Mouse (Mus musculus) neural tube, embryonic 12.5 days (tissue): ENCODE measurements around the gene Asic2. TPM values are rescaled to one million over a fixed set of nuclear protein-coding genes. Genes with fewer than 3 reads are reported as not detected.
A peak's percentile ranks its signal among the peaks of the same experiment; 100 is the strongest.

Source experiments
- ATAC-seq: fragments of 200-750 bp; cut with Nextera tagmentation; 2 replicates; pipeline ENCODE4 v1.8.0; 2017; ENCODE audit warnings: low read depth, mild to moderate bottlenecking, moderate TSS enrichment, moderate library complexity; ENCODE audit not compliant: low FRiP score
- H3K27ac ChIP-seq: fragments of 300-500 bp; sonication (generic); 2 replicates; pipeline ENCODE4 v1.5.1; 2016
- H3K27me3 ChIP-seq: fragments of 300-500 bp; sonication (generic); replicated peaks from 2 replicates; pipeline ENCODE4 v1.6.1; 2016; ENCODE audit warnings: mild to moderate bottlenecking
- H3K36me3 ChIP-seq: fragments of 300-500 bp; sonication (generic); 2 replicates; pipeline ENCODE4 v1.6.1; 2016; ENCODE audit warnings: mild to moderate bottlenecking
- H3K4me1 ChIP-seq: fragments of 300-500 bp; sonication (generic); 2 replicates; pipeline ENCODE4 v1.6.1; 2016
- H3K4me2 ChIP-seq: fragments of 300-500 bp; sonication (generic); replicated peaks from 2 replicates; pipeline ENCODE4 v1.6.1; 2016; ENCODE audit warnings: mild to moderate bottlenecking
- H3K4me3 ChIP-seq: fragments of 300-500 bp; sonication (generic); 2 replicates; pipeline ENCODE4 v1.5.1; 2016
- H3K9ac ChIP-seq: fragments of 300-500 bp; sonication (generic); 2 replicates; pipeline ENCODE4 v1.6.1; 2016; ENCODE audit warnings: mild to moderate bottlenecking
- H3K9me3 ChIP-seq: fragments of 300-500 bp; sonication (generic); 2 replicates; pipeline ENCODE4 v1.6.1; 2016; ENCODE audit warnings: mild to moderate bottlenecking
- WGBS: fragments of 180-500 bp; shearing (Covaris S2); methylation state at CpG from one replicate; pipeline ENCODE4 v1.1.7; 2016; 5-methylcytosine and 5-hydroxymethylcytosine counted together
- polyA plus RNA-seq: library from polyadenylated mRNA; unstranded; fragments of >200 nt; fragmentation: Nextera tagmentation; extraction: Ambion mirVana; gene quantifications from 2 replicates; pipeline ENCODE4 v1.2.1, GENCODE M21; 2016

Gene Asic2
- polyA plus RNA-seq, 1 experiment from 2014 or later = 8.4 TPM

DNA sequence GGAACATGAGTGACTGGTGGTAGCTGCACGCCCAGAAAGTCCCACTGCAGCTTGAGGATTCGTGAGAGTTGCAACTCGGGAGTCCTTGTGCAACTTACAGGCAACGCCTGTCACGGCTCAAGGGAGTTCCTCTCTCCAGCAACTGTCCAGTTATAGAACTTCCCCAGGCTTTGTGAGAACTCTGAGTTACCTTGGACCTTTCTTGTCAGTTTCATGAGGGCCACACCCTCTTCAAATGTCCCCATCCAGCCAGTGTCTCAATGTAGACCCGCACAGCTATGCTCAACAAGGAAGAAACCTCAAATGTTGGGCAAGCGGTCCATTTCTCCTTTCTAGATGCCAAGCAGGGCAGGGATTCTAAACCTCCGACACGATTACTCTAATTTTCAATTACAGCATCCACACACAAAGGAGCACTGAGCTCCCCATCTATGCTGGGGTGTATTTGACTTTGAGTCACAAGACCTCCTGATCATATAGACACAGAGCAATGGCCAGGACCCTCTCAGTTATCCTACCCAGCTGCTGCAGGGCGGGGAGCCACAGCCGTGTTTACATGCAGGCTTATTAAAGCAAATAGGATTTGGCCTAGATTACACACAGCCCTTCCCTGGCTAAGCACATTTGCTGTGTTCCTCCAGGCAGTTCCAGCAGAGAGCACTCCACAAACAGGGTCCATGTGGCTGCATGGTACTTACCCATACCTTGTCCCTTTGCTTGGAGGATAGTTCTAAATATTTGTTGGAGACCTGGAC, 161.2 kb downstream of the Asic2 start:
- Histone ChIP-seq H3K4me1 (no peaks in the 10 kb centered on the region), H3K27ac (no peak overlapping the region), H3K27me3 (no peaks in the 10 kb centered on the region), H3K36me3 (no peaks in the 10 kb centered on the region), H3K9ac (no peak overlapping the region), H3K4me3 (no peak overlapping the region), H3K4me2 (no peak overlapping the region), H3K9me3 (no peaks in the 10 kb centered on the region)
- ATAC-seq = no peak
- WGBS = 87% methylated on average over 11 of the region's 11 CpGs

GRCm38 (mm10) chr11:81803544-81803943, 164.7 kb downstream of the Asic2 start:
- Histone ChIP-seq H3K27me3 (no peaks in the 10 kb centered on the region), H3K4me1 (no peaks in the 10 kb centered on the region), H3K4me2 (no peak overlapping the region), H3K9me3 (no peaks in the 10 kb centered on the region), H3K4me3 (no peak overlapping the region), H3K36me3 (no peaks in the 10 kb centered on the region), H3K27ac (no peak overlapping the region), H3K9ac (no peak overlapping the region)
- 25% methylated on average over 2 of the region's 2 CpGs for WGBS
- ATAC-seq = no peak

GRCm38 (mm10) chr11:81802614-81803013, 165.6 kb downstream of the Asic2 start:
- Histone ChIP-seq H3K4me3 (no peak overlapping the region), H3K27me3 (no peaks in the 10 kb centered on the region), H3K9ac (no peak overlapping the region), H3K36me3 (no peaks in the 10 kb centered on the region), H3K4me1 (no peaks in the 10 kb centered on the region), H3K4me2 (no peak overlapping the region), H3K27ac (no peak overlapping the region), H3K9me3 (no peaks in the 10 kb centered on the region)
- no peak for ATAC-seq
- WGBS = 55% methylated on average over 1 of the region's 1 CpGs

DNA sequence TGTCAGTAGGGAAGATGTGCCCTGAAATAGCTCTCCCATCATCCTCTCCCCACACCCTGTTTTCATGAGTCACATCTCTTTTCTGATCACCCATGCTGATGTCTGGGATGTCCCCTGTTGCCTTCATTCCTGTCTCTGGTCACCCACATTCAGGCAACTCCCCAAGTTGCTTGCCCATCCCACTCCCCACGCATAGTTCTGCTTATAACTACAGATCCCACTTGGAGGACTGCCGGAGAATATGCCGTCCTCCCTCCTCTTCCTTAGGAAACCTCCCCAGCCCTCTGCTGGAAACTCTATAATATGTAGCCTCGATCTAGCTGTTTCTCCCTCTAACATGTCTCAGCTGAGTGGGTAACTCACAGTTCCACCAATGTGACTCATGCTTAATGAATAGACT, 167.4 kb downstream of the Asic2 start:
- no peaks in the 10 kb centered on the region for H3K9me3 ChIP-seq
- WGBS = 80% methylated on average over 4 of the region's 4 CpGs
- no peaks in the 10 kb centered on the region for H3K4me1 ChIP-seq
- no peak overlapping the region for H3K27ac ChIP-seq
- H3K4me3 ChIP-seq = no peak overlapping the region
- ATAC-seq = no peak
- no peaks in the 10 kb centered on the region for H3K36me3 ChIP-seq
- H3K9ac ChIP-seq = no peak overlapping the region
- H3K27me3 ChIP-seq = no peaks in the 10 kb centered on the region
- no peak overlapping the region for H3K4me2 ChIP-seq

- Histone ChIP-seq H3K36me3 (no peaks in the 10 kb centered on the region), H3K4me1 (no peaks in the 10 kb centered on the region), H3K4me2 (no peak overlapping the region), H3K9me3 (no peaks in the 10 kb centered on the region), H3K9ac (no peak overlapping the region), H3K27me3 (no peaks in the 10 kb centered on the region), H3K4me3 (no peak overlapping the region), H3K27ac (no peak overlapping the region)
- ATAC-seq = no peak
- 71% methylated on average over 2 of the region's 2 CpGs for WGBS
These were observed 174.7 kb downstream of the Asic2 start for GRCm38 (mm10) chr11:81793588-81793987.

DNA sequence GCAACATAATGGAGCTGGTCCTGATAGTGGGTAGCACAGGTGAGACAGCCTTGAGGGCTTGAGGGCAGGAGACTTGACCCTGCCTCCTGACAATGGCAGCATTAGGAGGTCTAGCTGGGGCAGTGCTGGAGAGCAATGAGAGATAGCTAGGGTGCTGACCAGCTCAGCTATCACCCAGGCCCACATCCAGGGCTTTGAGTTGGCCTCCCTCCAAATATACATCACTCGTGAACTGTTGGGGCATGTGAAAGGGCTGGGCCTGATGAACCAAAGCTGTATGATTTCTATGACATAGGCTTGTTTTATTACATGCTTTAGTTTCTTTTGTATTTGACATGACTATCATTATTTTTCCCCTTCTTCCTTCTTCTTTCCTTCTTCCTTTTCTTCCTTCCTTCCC, 176.7 kb downstream of the Asic2 start:
- Histone ChIP-seq H3K4me1 (no peaks in the 10 kb centered on the region), H3K27me3 (no peaks in the 10 kb centered on the region)
- no peak for ATAC-seq

GRCm38 (mm10) chr11:81780596-81780995, 187.7 kb downstream of the Asic2 start:
- ATAC-seq = no peak
- WGBS = 89% methylated on average over 2 of the region's 2 CpGs
- no peak overlapping the region for H3K4me3 ChIP-seq
- H3K4me1 ChIP-seq = no peaks in the 10 kb centered on the region
- no peak overlapping the region for H3K4me2 ChIP-seq
- H3K9ac ChIP-seq = no peak overlapping the region
- H3K27me3 ChIP-seq = 0 out of 2 replicates have a peak, but pooled peaks cover 11% of the 10 kb centered on the region
- no peaks in the 10 kb centered on the region for H3K36me3 ChIP-seq
- H3K27ac ChIP-seq = no peak overlapping the region
- no peaks in the 10 kb centered on the region for H3K9me3 ChIP-seq

More for the DNA sequence above, 176.7 kb downstream of the Asic2 start:
- H3K9me3 ChIP-seq = no peaks in the 10 kb centered on the region
- no peak overlapping the region for H3K27ac ChIP-seq
- no peak overlapping the region for H3K4me2 ChIP-seq
- no peak overlapping the region for H3K9ac ChIP-seq
- 82% methylated on average over 1 of the region's 1 CpGs for WGBS
- H3K36me3 ChIP-seq = no peaks in the 10 kb centered on the region
- no peak overlapping the region for H3K4me3 ChIP-seq

DNA sequence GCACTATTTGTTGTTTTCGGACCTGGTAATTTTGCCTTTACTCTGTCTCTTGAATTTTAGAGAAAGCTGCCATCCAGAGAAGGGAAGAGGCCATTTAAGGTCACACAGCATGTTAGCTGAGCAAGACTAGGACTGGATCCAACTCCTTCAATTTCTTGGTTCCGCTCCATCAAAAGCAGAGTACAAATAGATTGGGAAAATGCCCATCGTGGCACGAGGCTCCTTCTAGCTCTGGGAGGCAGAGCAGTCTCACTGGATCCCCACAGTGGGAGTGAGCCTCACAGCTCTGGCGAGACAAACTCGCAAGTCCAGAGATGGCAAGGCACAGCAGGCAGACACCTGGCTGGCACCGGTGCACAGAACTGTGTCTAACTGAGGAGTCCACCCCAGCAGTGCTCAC, 188.4 kb downstream of the Asic2 start:
- Histone ChIP-seq H3K4me3 (no peak overlapping the region), H3K9ac (no peak overlapping the region), H3K9me3 (no peaks in the 10 kb centered on the region), H3K36me3 (no peaks in the 10 kb centered on the region), H3K4me2 (no peak overlapping the region), H3K27ac (no peak overlapping the region), H3K27me3 (0 out of 2 replicates have a peak, but pooled peaks cover 11% of the 10 kb centered on the region), H3K4me1 (no peaks in the 10 kb centered on the region)
- no peak for ATAC-seq
- WGBS = 77% methylated on average over 7 of the region's 7 CpGs

DNA sequence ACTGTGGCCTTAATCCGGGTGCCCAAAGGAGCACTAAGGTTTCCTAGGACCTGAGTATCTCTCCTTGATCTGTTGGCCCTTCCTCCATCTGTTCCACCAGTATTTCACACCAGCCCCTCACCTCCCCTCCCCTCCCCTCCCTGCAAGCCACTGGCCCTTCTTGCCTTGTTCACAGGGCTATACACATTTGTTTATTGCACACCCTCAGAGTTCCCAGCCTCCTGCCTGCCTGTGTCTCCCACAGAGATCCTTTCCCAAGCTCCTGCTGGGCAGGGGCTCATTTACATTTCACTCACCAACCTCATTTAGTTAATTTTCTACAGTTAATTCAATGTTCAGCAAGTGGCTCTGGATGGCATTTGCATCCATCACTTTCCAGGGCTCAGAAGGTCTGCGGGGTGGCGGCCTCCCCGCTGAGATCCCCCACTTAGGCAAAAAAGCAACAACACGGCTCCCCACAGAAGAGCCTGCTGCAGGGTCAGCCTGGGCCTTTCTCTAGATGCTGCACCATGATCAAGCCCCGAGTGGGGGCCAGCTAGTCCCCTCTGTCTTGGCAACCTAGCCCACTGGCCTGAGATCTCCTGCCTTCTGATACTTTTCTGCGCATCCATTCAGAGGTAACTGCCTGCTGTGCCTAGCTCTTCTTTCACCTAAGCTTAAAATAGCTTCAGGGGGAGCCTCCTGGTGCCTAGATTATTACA, 196.9 kb downstream of the Asic2 start:
- H3K9ac ChIP-seq = no peak overlapping the region
- ATAC-seq = peak; percentile 56; the same call in 1 of the 2 replicates
- H3K27ac ChIP-seq = no peak overlapping the region
- H3K4me3 ChIP-seq = no peak overlapping the region
- no peak overlapping the region for H3K4me2 ChIP-seq
- H3K9me3 ChIP-seq = no peaks in the 10 kb centered on the region
- H3K27me3 ChIP-seq = peaks cover 26% of the 10 kb centered on the region
- H3K36me3 ChIP-seq = no peaks in the 10 kb centered on the region
- WGBS = 5% methylated on average over 7 of the region's 7 CpGs
- H3K4me1 ChIP-seq = peaks cover 10% of the 10 kb centered on the region

- Histone ChIP-seq H3K4me2 (no peak overlapping the region), H3K4me3 (no peak overlapping the region), H3K4me1 (peaks cover 10% of the 10 kb centered on the region), H3K9me3 (no peaks in the 10 kb centered on the region), H3K27me3 (peaks cover 23% of the 10 kb centered on the region), H3K27ac (no peak overlapping the region), H3K9ac (no peak overlapping the region), H3K36me3 (no peaks in the 10 kb centered on the region)
- ATAC-seq = no peak
- WGBS = 80% methylated on average over 5 of the region's 5 CpGs
These were observed 198.5 kb downstream of the Asic2 start for GRCm38 (mm10) chr11:81769691-81770260.

GRCm38 (mm10) chr11:81768305-81768704, 200.0 kb downstream of the Asic2 start:
- no peak for ATAC-seq
- Histone ChIP-seq H3K4me2 (no peak overlapping the region), H3K36me3 (no peaks in the 10 kb centered on the region), H3K27me3 (peaks cover 20% of the 10 kb centered on the region), H3K9me3 (no peaks in the 10 kb centered on the region), H3K9ac (no peak overlapping the region), H3K4me1 (peaks cover 10% of the 10 kb centered on the region), H3K4me3 (no peak overlapping the region), H3K27ac (no peak overlapping the region)
- WGBS = 98% methylated on average over 2 of the region's 2 CpGs

DNA sequence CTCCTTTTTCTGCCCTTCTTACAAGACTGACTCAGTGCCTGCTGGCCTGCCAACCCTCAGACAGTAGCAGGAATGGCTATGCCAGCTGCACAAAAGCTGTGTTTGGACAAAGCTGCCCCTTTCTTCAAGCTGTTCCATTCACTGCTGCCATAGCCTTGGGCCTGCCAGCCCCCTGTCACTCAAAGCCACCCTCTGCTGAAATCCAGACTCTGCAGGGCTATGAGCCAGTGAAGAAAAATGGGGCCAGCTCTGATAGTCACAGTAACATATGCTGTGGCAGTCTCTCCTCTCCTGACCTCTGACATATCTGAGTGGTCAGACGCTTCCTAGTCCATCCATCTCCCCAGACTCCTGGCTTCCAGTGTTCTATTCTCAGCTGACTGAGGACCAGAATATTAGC, 200.5 kb downstream of the Asic2 start:
- Histone ChIP-seq H3K27ac (no peak overlapping the region), H3K9me3 (no peaks in the 10 kb centered on the region), H3K4me3 (no peak overlapping the region), H3K27me3 (peaks cover 20% of the 10 kb centered on the region), H3K4me2 (no peak overlapping the region), H3K9ac (no peak overlapping the region), H3K4me1 (peaks cover 10% of the 10 kb centered on the region), H3K36me3 (no peaks in the 10 kb centered on the region)
- 68% methylated on average over 1 of the region's 1 CpGs for whole genome bisulfite sequencing
- no peak for ATAC-seq
